Mouse (Mus musculus): ENCODE measurements around the gene Cybrd1.

Cybrd1 gene

DNA sequence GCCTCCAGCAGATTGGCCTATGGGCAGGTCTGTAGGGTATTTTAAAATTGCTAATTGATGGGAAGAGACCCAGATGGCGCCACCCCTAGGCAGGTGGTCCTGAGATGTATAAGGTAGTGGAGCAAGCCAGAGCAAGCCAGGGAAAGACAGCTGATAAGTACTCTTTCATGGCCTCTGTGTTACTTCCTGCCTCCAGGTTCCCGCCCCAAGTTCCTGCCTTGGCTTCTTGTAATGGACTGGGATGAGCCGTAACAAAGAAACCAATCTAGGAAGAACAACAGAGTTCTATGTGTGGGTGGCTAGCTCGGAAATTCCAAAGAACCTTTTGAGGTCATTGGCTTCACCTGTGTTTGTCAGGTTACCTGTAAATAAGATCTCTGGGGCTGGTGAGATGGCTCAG, 49.5 kb downstream of the Cybrd1 start:
- intact Hi-C loops (cut with DNase I): no loop called here

DNA sequence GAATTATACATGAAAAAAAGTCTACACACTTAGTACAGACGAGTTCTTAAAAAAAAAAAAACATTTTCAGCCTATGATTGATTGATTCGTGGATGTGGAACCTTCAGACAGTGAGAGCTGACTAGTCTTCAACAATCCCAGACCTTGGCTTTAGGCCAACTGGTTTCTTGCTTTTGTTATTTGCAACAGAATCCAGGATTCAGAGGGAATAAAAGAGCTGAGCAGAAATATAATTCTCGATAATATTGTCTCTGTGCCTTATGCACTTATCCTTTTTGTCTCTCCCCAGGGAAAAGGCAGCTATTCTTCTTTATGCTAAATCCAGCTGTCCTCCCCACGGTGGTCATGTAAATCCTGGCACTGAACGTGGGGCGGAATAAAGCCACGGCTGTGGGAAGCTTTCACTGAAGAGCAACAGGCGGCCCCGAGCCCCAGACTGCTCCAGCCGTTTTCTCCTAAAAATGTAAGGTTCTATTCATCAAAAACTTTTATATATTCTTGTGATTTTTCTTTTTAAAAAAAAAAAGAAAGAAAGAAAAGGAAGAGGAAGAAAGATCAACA, 50.8 kb downstream of the Cybrd1 start:
- intact Hi-C loops (cut with DNase I): no loop called here

DNA sequence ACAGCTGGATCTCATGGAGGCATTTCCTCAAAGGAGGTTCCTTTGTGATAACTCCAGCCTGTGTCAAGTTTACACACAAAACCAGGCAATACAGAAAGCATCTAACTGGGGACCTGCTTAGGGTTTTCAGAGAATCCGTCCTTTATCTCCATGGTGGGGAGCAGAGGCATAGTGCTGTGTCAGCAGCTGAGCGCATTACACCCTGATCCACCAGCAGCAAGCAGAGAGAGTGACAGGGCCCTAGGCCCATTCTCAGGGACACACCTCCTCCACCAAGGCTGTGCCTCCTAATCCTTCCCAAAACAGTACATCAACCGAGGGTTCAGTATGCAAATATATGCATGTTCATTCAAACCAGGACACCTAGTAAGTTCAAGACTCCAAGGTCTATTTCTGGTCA, 55.3 kb downstream of the Cybrd1 start:
- intact Hi-C loops (cut with DNase I): no loop called here

DNA sequence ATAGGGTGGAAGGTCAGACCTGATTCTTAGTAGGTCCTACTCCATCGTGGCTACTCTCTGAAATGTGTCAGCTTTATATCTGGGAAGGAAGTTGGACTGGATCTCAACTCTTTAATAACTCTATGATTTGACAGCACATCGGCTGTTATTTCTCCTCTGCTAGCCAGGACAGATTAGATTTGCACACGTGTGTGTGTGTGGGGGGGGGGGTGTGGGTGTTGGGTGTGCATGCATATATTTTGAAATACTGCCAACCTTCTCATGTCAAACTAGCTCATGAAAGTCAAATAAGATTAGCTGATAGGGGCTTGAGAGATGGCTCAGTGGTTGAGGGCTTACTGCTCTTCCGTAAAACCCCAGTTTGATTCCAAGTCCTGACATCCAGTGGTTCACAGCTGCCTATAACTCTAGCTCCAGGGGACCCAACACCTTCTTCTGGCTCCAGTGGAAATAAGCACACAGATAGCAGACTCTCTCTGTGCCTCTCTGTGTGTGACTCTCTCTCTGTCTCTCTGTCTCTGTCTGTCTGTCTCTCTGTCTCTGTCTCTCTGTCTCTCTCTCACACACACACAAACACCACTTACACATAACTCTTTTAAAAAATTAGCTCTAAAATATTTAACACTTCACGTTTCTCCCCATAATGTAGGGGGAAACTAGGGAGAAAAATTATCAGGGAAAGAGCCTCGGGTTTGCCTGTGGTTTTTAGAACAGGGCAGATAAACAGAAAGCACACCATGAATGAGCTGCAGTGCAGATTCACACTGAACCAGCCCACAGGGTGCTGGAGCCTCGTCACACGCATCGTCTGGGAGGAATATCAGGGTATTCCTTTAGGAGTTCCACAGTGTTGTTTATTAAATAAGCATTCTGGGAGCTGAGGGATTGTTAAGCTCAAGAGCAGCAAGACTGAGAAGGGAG, 58.9 kb downstream of the Cybrd1 start:
- intact Hi-C loops (cut with DNase I): no loop called here

DNA sequence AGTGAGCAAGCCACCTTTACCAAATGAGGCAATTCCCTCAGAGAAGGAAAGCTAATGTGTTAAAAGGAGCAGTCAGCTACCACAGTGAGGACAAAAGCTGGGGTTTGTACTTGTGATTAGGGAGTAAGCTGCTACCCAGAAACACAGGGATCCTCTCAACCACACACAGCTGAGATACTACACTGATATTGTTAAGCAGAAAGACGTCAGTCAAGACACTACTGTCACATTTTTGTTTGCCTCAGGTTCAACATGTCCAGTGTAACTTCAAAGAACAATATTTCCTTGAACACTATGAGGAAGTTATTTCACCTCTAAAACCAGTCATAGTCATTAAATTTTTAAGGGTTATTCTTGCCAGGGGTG, 59.5 kb downstream of the Cybrd1 start:
- intact Hi-C loops (cut with DNase I): no loop called here

DNA sequence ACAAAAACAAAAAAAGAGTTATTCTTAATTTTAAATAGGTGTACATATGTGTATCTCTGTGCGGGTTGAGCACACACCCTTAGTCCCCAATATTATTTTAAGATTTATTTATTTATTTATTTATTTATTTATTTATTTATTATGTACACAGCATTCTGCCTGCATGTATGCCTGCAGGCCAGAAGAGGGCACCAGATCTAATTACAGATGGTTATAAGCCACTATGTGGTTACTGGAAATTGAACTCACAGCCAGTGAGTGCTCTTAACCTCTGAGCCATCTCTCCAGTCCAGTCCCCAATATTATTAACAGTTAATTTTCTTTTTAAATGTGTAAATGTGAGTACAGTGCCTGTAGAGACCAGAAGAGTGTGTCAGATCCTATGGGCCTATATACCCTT, 60.0 kb downstream of the Cybrd1 start:
- intact Hi-C loops (cut with DNase I): no loop called here

DNA sequence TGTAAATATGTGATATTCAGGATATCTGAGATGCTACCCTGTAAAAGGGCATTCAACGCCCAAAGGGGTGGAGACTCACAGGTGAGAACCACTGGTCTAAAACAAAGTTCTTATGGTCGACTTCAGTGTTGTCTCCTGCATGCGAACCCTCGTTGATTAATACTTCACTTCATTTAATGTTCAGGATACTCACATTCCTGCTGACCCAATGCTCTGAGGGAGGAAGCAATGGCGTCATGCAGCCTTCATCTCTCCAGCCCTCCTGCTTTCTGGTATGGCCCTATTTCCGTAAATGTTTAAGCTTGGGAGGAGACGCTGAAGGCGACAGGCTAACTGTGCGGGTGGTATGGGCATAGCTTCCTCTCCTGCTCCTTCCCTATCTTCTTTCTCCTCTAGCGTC, 62.0 kb downstream of the Cybrd1 start:
- intact Hi-C loops (cut with DNase I): no loop called here

DNA sequence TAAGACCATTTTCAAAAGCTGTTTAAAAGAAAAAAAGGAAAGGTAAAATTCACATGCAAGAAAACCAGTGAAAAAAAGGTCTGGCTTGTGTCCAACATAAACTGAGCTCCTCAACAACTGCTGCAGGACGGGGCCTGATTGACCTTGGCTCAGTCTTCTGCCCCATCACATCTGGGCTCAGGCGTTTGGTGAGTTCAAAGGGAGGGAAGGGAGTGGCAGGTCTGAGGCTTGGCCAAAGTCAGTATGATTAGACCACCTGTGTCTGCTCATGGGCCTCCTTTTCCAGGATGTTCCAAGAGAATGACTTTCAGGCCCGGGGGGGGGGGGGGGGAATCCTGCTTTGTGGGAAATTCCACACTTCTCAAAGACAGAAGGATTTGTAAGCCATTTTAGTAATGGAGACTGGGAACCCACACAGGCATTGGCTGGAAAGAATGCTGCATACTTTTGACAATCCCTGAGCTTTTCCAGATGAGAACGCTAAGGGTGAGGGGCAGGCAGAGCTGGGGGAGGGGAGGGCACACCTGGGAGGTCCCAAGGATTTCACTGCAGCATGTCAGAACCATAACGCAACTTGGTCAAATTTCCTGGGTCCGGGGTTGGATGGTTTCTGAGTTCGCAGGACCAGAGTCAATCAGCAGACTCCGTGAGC, 63.0 kb downstream of the Cybrd1 start:
- intact Hi-C loops (cut with DNase I): no loop called here

DNA sequence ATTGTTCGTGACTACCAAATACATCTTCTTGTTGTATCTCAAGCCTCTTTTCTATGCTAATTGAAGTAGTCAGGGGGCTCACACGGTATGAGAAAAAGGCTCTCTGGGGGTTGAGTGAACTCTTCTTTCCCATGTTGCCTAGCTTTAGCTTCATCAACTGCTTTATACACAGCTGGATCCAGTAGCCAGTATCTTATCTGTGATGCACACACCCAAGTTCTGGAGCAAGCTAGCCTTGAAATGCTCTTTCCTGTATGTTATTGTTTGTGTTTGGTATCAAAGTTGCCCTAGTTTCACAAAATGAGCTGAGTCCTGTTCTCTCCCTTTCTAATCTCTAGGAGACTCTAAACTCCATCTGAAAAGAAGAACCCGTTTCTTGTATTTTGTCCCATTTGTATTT, 70.2 kb downstream of the Cybrd1 start:
- intact Hi-C loops (cut with DNase I): no loop called here

DNA sequence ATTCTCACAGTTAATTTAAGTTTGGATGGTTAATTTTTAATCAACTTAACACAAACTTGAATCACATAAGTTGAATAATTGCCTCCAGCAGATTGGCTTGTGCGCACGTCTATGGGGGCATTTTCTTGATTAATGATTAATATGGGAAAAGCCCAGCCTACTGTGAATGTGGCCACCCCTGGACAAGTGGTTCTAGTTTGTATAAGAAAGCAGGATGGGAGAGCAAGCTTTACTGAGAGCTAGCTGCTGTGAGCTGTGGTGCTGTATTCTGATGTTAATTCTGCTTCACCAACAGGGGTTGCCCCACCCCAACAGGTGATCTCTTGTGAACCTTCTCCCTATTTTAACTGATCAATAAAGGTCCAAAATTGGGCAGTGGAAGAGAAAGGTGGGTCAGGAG, 71.1 kb downstream of the Cybrd1 start:
- intact Hi-C loops (cut with DNase I): no loop called here

DNA sequence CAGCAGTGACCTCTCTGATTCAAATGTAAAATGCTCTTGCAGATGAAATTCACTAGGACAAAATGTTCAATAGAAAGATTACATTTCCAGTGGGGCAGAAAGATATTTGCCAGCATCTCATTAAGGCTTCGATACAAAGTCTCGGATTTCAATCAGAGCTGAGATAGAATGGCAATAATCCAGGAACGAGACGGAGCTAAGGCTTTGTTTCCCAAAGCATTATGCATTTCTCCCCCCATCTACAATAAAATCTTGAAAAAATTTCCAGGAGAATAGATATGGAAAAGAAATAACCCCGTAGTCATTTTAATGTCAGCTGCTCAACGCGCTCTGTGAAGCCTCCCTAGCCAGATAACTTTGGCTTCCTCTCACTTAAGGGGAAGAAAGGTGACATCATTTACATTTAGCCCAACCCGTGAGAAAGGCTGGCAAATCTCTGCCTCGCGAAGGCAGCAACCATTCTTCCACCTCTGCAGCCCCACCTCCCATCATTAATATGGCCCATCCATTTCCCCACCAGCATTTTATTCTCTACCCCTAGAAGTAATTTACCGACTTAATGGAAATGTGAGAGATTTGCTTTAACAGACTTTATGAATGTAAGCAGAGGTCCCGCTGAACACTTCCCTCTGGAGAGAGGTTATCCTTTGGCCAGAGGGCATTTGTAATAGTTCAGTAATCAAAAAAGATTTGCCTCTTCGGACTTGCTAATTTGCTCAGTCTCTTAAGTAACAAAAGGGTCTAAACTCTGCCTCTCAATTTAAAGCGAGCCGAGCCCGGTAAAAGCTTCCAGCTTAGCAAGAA, 73.9 kb downstream of the Cybrd1 start:
- intact Hi-C loops (cut with DNase I): no loop called here

DNA sequence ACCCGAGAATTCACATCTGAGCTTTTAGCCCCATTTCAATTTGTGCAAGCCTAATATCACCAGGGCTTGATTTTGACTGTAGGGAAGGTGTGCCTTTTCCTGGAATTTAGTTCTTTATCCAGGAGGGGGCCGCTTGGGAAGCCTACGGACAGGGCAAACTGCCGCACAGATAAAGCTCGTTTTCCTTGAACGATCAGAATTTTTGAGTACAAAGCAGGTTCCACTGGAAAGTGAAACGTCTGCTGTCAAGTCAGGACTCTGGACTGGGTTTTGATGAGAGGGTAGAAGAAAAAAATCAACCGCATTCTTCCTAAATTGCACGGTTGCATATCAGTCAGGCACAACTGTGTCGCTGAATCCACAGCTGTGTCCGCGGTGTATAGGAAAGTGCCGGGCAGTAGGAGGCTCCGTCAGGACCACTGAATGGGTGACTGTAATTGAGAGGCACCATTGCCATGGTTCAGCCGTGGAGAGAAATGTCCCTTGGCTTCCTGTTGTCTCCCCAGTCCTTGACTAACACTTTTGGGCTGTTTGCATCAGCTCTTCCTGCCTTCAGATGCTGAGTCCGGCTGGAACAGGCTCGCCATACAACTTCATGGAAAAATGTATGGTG, 74.6 kb downstream of the Cybrd1 start:
- intact Hi-C loops (cut with DNase I): no loop called here

Measured in adrenal gland (tissue).